Comparison of ENCODE assay signal across 21 mouse cellular contexts in genomic region chr9:75528096-75528495, GRCm38 (mm10). TPM values are rescaled to one million over a fixed set of nuclear protein-coding genes. Genes with fewer than 3 reads are reported as not detected.
DNase-seq lines count a peak whose midpoint lies in the region; ATAC-seq and TF ChIP-seq lines count a peak whose summit lies in the region.
"Had no signal": no experiment of that assay in that cellular context is flagged by ENCODE, and none has a peak within 500 bp of the region (broad histone marks: within the 10 kb centered on the region; RNA-seq: fewer than 3 reads in every experiment).

No protein-coding gene starts in this region.

- no peak overlapping the region for H3K9ac ChIP-seq in liver, embryonic 11.5 days (ENCODE audit: low read depth, low read length)
- no peak overlapping the region for H3K9ac ChIP-seq in liver, embryonic 12.5 days
- H3K9ac ChIP-seq in liver, postnatal 0 days (replicated peaks) = no peak overlapping the region
- H3K9ac ChIP-seq: hindbrain, embryonic 14.5 days; midbrain, embryonic 12.5 days; neural tube, embryonic 15.5 days had no signal

- H3K36me3 ChIP-seq in liver, embryonic 11.5 days (ENCODE audit: control insufficient read depth, insufficient read depth, low read length) = peaks cover 7% of the 10 kb centered on the region; the same call in 1 of the 2 replicates
- H3K36me3 ChIP-seq in liver, embryonic 12.5 days = peaks cover 14% of the 10 kb centered on the region
- H3K36me3 ChIP-seq in liver, postnatal 0 days (replicated peaks; ENCODE audit: insufficient read depth, low read length) = peaks cover 16% of the 10 kb centered on the region

- H3K4me3 ChIP-seq in liver, embryonic 11.5 days (ENCODE audit: low read depth, low read length) = no peak overlapping the region
- H3K4me3 ChIP-seq in liver, embryonic 12.5 days = no peak overlapping the region
- H3K4me3 ChIP-seq in liver, postnatal 0 days (ENCODE audit: low read depth, low read length) = no peak overlapping the region
- H3K4me3 ChIP-seq: erythroblast, embryonic 14.5 days; limb, embryonic 10.5 days; midbrain, embryonic 12.5 days; myocyte; neural tube, embryonic 15.5 days had no signal

- peaks cover 7% of the 10 kb centered on the region for H3K4me1 ChIP-seq in liver, embryonic 11.5 days (replicated peaks; ENCODE audit: control insufficient read depth, insufficient read depth, low read length)
- peaks cover 9% of the 10 kb centered on the region for H3K4me1 ChIP-seq in liver, embryonic 12.5 days
- H3K4me1 ChIP-seq in liver, postnatal 0 days (ENCODE audit: insufficient read depth) = peaks cover 3% of the 10 kb centered on the region; the same call in 1 of the 2 replicates
- H3K4me1 ChIP-seq: limb, embryonic 10.5 days; midbrain, embryonic 12.5 days; neural tube, embryonic 15.5 days had no signal

- no peaks in the 10 kb centered on the region for H3K27me3 ChIP-seq in liver, embryonic 11.5 days (replicated peaks; ENCODE audit: control insufficient read depth, insufficient read depth, low read length)
- H3K27me3 ChIP-seq in liver, embryonic 12.5 days (replicated peaks) = no peaks in the 10 kb centered on the region
- no peaks in the 10 kb centered on the region for H3K27me3 ChIP-seq in Patski
- no peaks in the 10 kb centered on the region for H3K27me3 ChIP-seq in liver, postnatal 0 days (ENCODE audit: insufficient read depth, low read length)
- H3K27me3 ChIP-seq: midbrain, embryonic 12.5 days; neural tube, embryonic 15.5 days had no signal

- no peak overlapping the region for H3K4me2 ChIP-seq in liver, embryonic 11.5 days
- no peak overlapping the region for H3K4me2 ChIP-seq in liver, embryonic 12.5 days
- no peak overlapping the region for H3K4me2 ChIP-seq in liver, postnatal 0 days (ENCODE audit: low read depth, low read length)
- H3K4me2 ChIP-seq: hindbrain, embryonic 14.5 days; midbrain, embryonic 12.5 days; neural tube, embryonic 15.5 days had no signal

- in situ Hi-C loops in Patski (cut with MboI; ENCODE audit: low pct_unique_long_range_greater_than_20kb) = no loop called here

- CTCF ChIA-PET in Patski (lab: Charles Lee) = no interaction called here

- H3K9me3 ChIP-seq in liver, embryonic 11.5 days (ENCODE audit: control insufficient read depth, low read length) = no peaks in the 10 kb centered on the region
- H3K9me3 ChIP-seq in liver, embryonic 12.5 days (replicated peaks) = no peaks in the 10 kb centered on the region
- no peaks in the 10 kb centered on the region for H3K9me3 ChIP-seq in liver, postnatal 0 days (ENCODE audit: low read length)
- H3K9me3 ChIP-seq: G1E; limb, embryonic 10.5 days; midbrain, embryonic 12.5 days; neural tube, embryonic 15.5 days had no signal

- no peak for ATAC-seq in CD4-positive, CD25-positive, alpha-beta regulatory T cell, adult 4 months
- 0 out of 2 replicates have a peak, but pooled peaks have one; percentile 35 for ATAC-seq in liver, embryonic 11.5 days (replicated peaks; ENCODE audit: low FRiP score)
- ATAC-seq in liver, embryonic 12.5 days = no peak
- ATAC-seq in Patski = no peak
- no peak for ATAC-seq in liver, postnatal 0 days
- ATAC-seq: activated CD4-positive, CD25-positive, alpha-beta regulatory T cell, adult 4 months; forebrain, embryonic 14.5 days had no signal

- DNase-seq in CD4-positive, CD25-positive, alpha-beta regulatory T cell, adult 2 months (ENCODE audit: low read depth, low spot score) = peak; percentile 17
- no peak for DNase-seq in liver, embryonic 11.5 days (ENCODE audit: low spot score)
- DNase-seq in Patski (ENCODE audit: low read depth, low spot score) = no peak
- no peak for DNase-seq in liver, postnatal 0 days
- no peak for DNase-seq in layer of hippocampus, postnatal 36 days
- no peak for DNase-seq in left cerebral cortex, adult 8-10 months (ENCODE audit: low spot score in 2 of 2)
- DNase-seq: cerebellum, adult 11-12 months; cerebellum, postnatal 36 days; kidney, adult 8-10 months; thymus, postnatal 14 days had no signal

- no peak overlapping the region for H3K27ac ChIP-seq in liver, embryonic 11.5 days (ENCODE audit: low read depth, low read length)
- H3K27ac ChIP-seq in liver, embryonic 12.5 days = no peak overlapping the region; the same call in 1 of the 2 replicates
- no peak overlapping the region; the same call in 1 of the 2 replicates for H3K27ac ChIP-seq in liver, postnatal 0 days (ENCODE audit: low read depth)
- H3K27ac ChIP-seq: hindbrain, embryonic 14.5 days; limb, embryonic 10.5 days; midbrain, embryonic 12.5 days; neural tube, embryonic 15.5 days had no signal

- POLR2A ChIA-PET in Patski (lab: Charles Lee) = no interaction called here

- peak; percentile 31 for TF ChIP-seq CTCF in Patski (IDR thresholded peaks at IDR 0.05)
- TF ChIP-seq CTCF in liver, postnatal 0 days (IDR thresholded peaks at IDR 0.05; ENCODE audit: low read depth) = peak; percentile 25

- 96% methylated on average over 9 of the region's 9 CpGs for WGBS in liver, embryonic 11.5 days
- WGBS in liver, embryonic 12.5 days (ENCODE audit: insufficient replicate concordance) = 91% methylated on average over 9 of the region's 9 CpGs
- WGBS in liver, postnatal 0 days (ENCODE audit: insufficient replicate concordance) = 93% methylated on average over 9 of the region's 9 CpGs

- no peak for TF ChIP-seq EP300 in liver, postnatal 0 days (IDR thresholded peaks at IDR 0.05; ENCODE audit: low read depth)

RNA-seq across cellular contexts. Expression of gene Tmod3, which starts 31.4 kb away (rescaled TPM):
- polyA plus RNA-seq in CD4-positive, CD25-positive, alpha-beta regulatory T cell, adult 4 months (2017; shearing (Covaris generic)) = 100 to 1,000 TPM; 147 to 187 TPM
- polyA plus RNA-seq in liver, embryonic 11.5 days (2014; fragmentation: Nextera tagmentation; extraction: Ambion mirVana) = 63.2 and 63.6 TPM in 2 replicates
- polyA plus RNA-seq in liver, embryonic 12.5 days (2016; fragmentation: Nextera tagmentation; extraction: Ambion mirVana) = 37.6 and 39.0 TPM in 2 replicates
- polyA plus RNA-seq in Patski (2021) = 83.5 TPM
- polyA plus RNA-seq in liver, postnatal 0 days (2015; fragmentation: Nextera tagmentation; extraction: Ambion mirVana) = 24.9 and 30.6 TPM in 2 replicates
- total RNA-seq in layer of hippocampus, postnatal 36 days (2021) = 10 to 100 TPM; 46.4 to 47.3 TPM
- total RNA-seq in left cerebral cortex, adult 8-10 months (2022) = 10 to 100 TPM; 43.9 to 54.9 (median 50.5) TPM
